Mouse (Mus musculus) limb, embryonic 11.5 days (tissue): ENCODE data around the gene Plcxd3. TPM values are rescaled to one million over a fixed set of nuclear protein-coding genes. Genes with fewer than 3 reads are reported as not detected.
"Not testable (repeated sequence)": the region's sequence is repeated elsewhere in the genome, so short reads cannot be mapped to it uniquely, and the experiment has no call there.

Source experiments
- ATAC-seq: fragments of 200-750 bp; cut with Nextera tagmentation; 2 replicates; pipeline ENCODE4 v1.8.0; 2017; ENCODE audit warnings: low read depth; ENCODE audit not compliant: insufficient number of reproducible peaks, low FRiP score, low TSS enrichment
- DNase-seq: peaks from one replicate; pipeline ENCODE4 v3.0.0-alpha.2; 2015; ENCODE audit warnings: low spot score
- H3K27ac ChIP-seq: fragments of 300-500 bp; sonication (generic); replicated peaks from 2 replicates; pipeline ENCODE4 v1.5.1; 2014; ENCODE audit warnings: low read depth, mild to moderate bottlenecking, low read length
- H3K27me3 ChIP-seq: fragments of 300-500 bp; sonication (generic); 2 replicates; pipeline ENCODE4 v1.6.1; 2014; ENCODE audit warnings: mild to moderate bottlenecking, low read length, mixed read lengths; ENCODE audit not compliant: control insufficient read depth, insufficient read depth
- H3K36me3 ChIP-seq: fragments of 300-500 bp; sonication (generic); 2 replicates; pipeline ENCODE4 v1.6.1; 2014; ENCODE audit warnings: mild to moderate bottlenecking, low read length, moderate library complexity, mixed read lengths; ENCODE audit not compliant: control insufficient read depth, insufficient read depth
- H3K4me1 ChIP-seq: fragments of 300-500 bp; sonication (generic); 2 replicates; pipeline ENCODE4 v1.6.1; 2014; ENCODE audit warnings: low read length, mixed read lengths; ENCODE audit not compliant: control insufficient read depth, insufficient read depth
- H3K4me2 ChIP-seq: fragments of 300-500 bp; sonication (generic); 2 replicates; pipeline ENCODE4 v1.6.1; 2014; ENCODE audit warnings: low read depth, mild to moderate bottlenecking, moderate library complexity; ENCODE audit not compliant: severe bottlenecking
- H3K4me3 ChIP-seq: fragments of 300-500 bp; sonication (generic); 2 replicates; pipeline ENCODE4 v1.5.1; 2014; ENCODE audit warnings: low read depth, low read length
- H3K9ac ChIP-seq: fragments of 300-500 bp; sonication (generic); 2 replicates; pipeline ENCODE4 v1.6.1; 2014; ENCODE audit warnings: mild to moderate bottlenecking, low read length
- H3K9me3 ChIP-seq: fragments of 300-500 bp; sonication (generic); 2 replicates; pipeline ENCODE4 v1.6.1; 2016; ENCODE audit warnings: low read length; ENCODE audit not compliant: control insufficient read depth
- WGBS: fragments of 180-500 bp; shearing (Covaris S2); extraction: QIAGEN DNeasy Blood & Tissue Kit; methylation state at CpG from one replicate; pipeline ENCODE4 v1.1.7; 2014; 5-methylcytosine and 5-hydroxymethylcytosine counted together
- polyA plus RNA-seq: library from polyadenylated mRNA; unstranded; fragments of >200 nt; fragmentation: Nextera tagmentation; extraction: Ambion mirVana; gene quantifications from 2 replicates; pipeline ENCODE4 v1.2.1, GENCODE M21; 2014

The Plcxd3 gene
- polyA plus RNA-seq, 1 experiment from 2014 or later = 3.0 TPM

DNA sequence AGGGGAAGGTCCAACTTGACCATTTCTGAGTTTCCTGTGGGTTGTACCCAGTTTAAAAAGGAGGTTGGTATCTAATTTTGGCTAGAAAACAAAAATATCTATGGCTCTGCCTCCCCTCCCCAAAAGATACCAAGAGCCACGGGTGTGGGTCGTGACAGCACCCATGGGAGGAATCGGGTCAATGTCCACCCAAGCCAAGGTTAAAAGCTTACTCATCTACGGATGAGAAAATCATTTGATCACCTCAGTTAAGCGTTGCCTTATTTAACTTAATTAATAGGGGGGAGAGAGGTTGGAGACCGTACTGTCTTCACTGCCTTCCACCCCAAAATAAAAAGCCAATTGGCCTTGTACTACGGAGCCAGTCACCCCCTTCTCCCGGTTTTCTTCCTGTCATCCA, 223.4 kb downstream of the Plcxd3 start:
- WGBS = 93% methylated on average over 8 of the region's 8 CpGs
- not testable (repeated sequence) for H3K27me3 ChIP-seq, ATAC-seq, H3K4me1 ChIP-seq, H3K9ac ChIP-seq, DNase-seq, H3K4me3 ChIP-seq, H3K27ac ChIP-seq, H3K4me2 ChIP-seq, H3K36me3 ChIP-seq, H3K9me3 ChIP-seq

DNA sequence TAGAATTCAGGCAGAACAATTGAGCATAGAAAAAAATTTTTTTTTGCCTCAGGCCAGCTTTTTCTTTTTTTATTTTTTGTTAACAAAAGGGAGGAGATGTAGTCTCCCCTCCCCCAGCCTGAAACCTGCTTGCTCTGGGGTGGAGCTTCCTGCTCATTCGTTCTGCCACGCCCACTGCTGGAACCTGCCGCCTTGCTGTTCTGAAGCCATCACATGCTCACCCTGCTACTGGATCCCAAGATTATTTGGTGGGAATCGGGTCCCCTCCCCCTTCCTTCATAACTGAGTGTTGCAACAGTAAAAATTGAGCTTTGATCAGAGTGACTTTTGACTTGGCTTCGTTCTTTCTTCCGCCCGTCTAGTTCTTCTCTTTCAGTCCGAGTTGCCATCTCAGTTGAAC, 224.0 kb downstream of the Plcxd3 start:
- 90% methylated on average over 8 of the region's 8 CpGs for WGBS
- not testable (repeated sequence) for DNase-seq, H3K36me3 ChIP-seq, H3K4me3 ChIP-seq, H3K4me1 ChIP-seq, H3K9me3 ChIP-seq, H3K9ac ChIP-seq, ATAC-seq, H3K4me2 ChIP-seq, H3K27me3 ChIP-seq, H3K27ac ChIP-seq

DNA sequence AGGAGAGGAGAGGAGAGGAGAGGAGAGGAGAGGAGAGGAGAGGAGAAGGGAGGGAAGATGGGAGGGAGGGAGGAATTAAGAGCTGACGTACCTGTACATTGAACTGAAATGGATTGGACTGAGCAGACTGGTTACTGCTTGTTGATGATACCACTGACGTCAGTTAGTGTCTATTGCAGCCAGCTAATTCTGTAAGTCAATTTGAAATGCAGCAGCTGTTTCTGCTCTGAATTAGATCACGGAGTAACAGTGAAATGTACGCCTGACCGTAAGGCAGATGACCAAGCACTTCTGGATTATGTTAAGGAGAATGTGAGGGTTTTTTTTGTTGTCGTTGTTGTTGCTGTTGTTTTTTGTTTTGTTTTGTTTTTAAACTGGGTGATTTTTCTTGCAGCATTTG, 230.3 kb downstream of the Plcxd3 start:
- no peak overlapping the region for H3K9ac ChIP-seq
- no peaks in the 10 kb centered on the region for H3K36me3 ChIP-seq
- H3K4me2 ChIP-seq = no peak overlapping the region
- H3K4me1 ChIP-seq = no peaks in the 10 kb centered on the region
- H3K27me3 ChIP-seq = no peaks in the 10 kb centered on the region
- H3K4me3 ChIP-seq = no peak overlapping the region
- no peaks in the 10 kb centered on the region for H3K9me3 ChIP-seq
- 80% methylated on average over 6 of the region's 6 CpGs for WGBS
- DNase-seq (no peak), ATAC-seq (no peak)
- no peak overlapping the region for H3K27ac ChIP-seq
